In genomic region chr12:73025490-73025889, GRCm38 (mm10) we compare ENCODE assay signal across 10 mouse cellular contexts. TPM values are rescaled to one million over a fixed set of nuclear protein-coding genes. Genes with fewer than 3 reads are reported as not detected.
A peak's percentile ranks its signal among the peaks of the same experiment; 100 is the strongest.
DNase-seq lines count a peak whose midpoint lies in the region; ATAC-seq and TF ChIP-seq lines count a peak whose summit lies in the region.
"Had no signal": no experiment of that assay in that cellular context is flagged by ENCODE, and none has a peak within 500 bp of the region (broad histone marks: within the 10 kb centered on the region; RNA-seq: fewer than 3 reads in every experiment).

No protein-coding gene starts in this region.

- peak overlapping the region; percentile 57 for H3K27ac ChIP-seq in heart, adult 2 months
- H3K27ac ChIP-seq in heart, embryonic 12.5 days (ENCODE audit: poor library complexity, severe bottlenecking) = no peak overlapping the region
- H3K27ac ChIP-seq: hindbrain, embryonic 14.5 days; neural tube, embryonic 12.5 days had no signal

- no peak overlapping the region for H3K9ac ChIP-seq in heart, adult 2 months (ENCODE audit: low read depth, low read length)
- H3K9ac ChIP-seq in heart, embryonic 12.5 days = no peak overlapping the region
- H3K9ac ChIP-seq: hindbrain, embryonic 14.5 days; neural tube, embryonic 12.5 days had no signal

- H3K27me3 ChIP-seq in heart, adult 2 months (ENCODE audit: control insufficient read depth, insufficient read depth, low read length) = no peaks in the 10 kb centered on the region
- H3K27me3 ChIP-seq in heart, embryonic 12.5 days (replicated peaks) = peaks cover 6% of the 10 kb centered on the region; the same call in 1 of the 2 replicates
- H3K27me3 ChIP-seq: neural tube, embryonic 12.5 days had no signal

- no peak for ATAC-seq in heart, embryonic 12.5 days (ENCODE audit: insufficient number of reproducible peaks, low FRiP score)
- ATAC-seq in monocyte, adult 5-6 weeks (replicated peaks; ENCODE audit: insufficient number of reproducible peaks, low FRiP score, low TSS enrichment, poor library complexity, severe bottlenecking) = no peak

- peak; percentile 72; the same call in 1 of the 2 replicates for TF ChIP-seq EP300 in heart, adult 2 months (IDR thresholded peaks at IDR 0.05; ENCODE audit: insufficient read depth, low read depth, low read length)

- WGBS in heart, adult 2 months = 29% methylated on average over 8 of the region's 8 CpGs
- WGBS in heart, embryonic 12.5 days = 39% methylated on average over 8 of the region's 8 CpGs

- no peak for TF ChIP-seq POLR2A in heart, adult 2 months (IDR thresholded peaks at IDR 0.05; ENCODE audit: insufficient read depth, low read depth, low read length)

- H3K9me3 ChIP-seq in heart, embryonic 12.5 days (replicated peaks) = no peaks in the 10 kb centered on the region
- H3K9me3 ChIP-seq: neural tube, embryonic 12.5 days had no signal

- no peak overlapping the region for H3K4me2 ChIP-seq in heart, embryonic 12.5 days
- H3K4me2 ChIP-seq: hindbrain, embryonic 14.5 days; neural tube, embryonic 12.5 days had no signal

- no peak overlapping the region for H3K4me3 ChIP-seq in heart, adult 2 months
- no peak overlapping the region for H3K4me3 ChIP-seq in heart, embryonic 12.5 days
- H3K4me3 ChIP-seq: neural tube, embryonic 12.5 days had no signal

- TF ChIP-seq CTCF in heart, adult 2 months (IDR thresholded peaks at IDR 0.05) = no peak

- no peaks in the 10 kb centered on the region for H3K79me2 ChIP-seq in heart, adult 2 months (replicated peaks; ENCODE audit: control insufficient read depth, insufficient read depth, low read length)

- peak; percentile 85 to 90 for DNase-seq in heart, adult 2 months
- peak; percentile 90 for DNase-seq in NIH3T3 (ENCODE audit: low read depth)
- DNase-seq in gastrocnemius, postnatal 25 days = peak; percentile 94
- peak; percentile 62 for DNase-seq in lung, postnatal 14 days
- no peak for DNase-seq in thymus, postnatal 25 days
- DNase-seq in ovary, adult 18-20 months (ENCODE audit: low spot score) = no peak

- no peaks in the 10 kb centered on the region for H3K36me3 ChIP-seq in heart, adult 2 months (ENCODE audit: control insufficient read depth, insufficient read depth, low read length)
- no peaks in the 10 kb centered on the region for H3K36me3 ChIP-seq in heart, embryonic 12.5 days
- H3K36me3 ChIP-seq: neural tube, embryonic 12.5 days had no signal

- H3K4me1 ChIP-seq in heart, adult 2 months (ENCODE audit: control insufficient read depth, insufficient read depth, low read length) = no peaks in the 10 kb centered on the region
- H3K4me1 ChIP-seq in heart, embryonic 12.5 days (replicated peaks) = no peaks in the 10 kb centered on the region
- H3K4me1 ChIP-seq: neural tube, embryonic 12.5 days had no signal

- intact Hi-C loops in heart, adult 2 months (cut with DNase I) = loop anchor here (5.0 kb wide), 1 partner anchor 382 kb away; no protein-coding TSS in a partner anchor

RNA-seq across cellular contexts. Expression of gene Six1, which starts 28.2 kb away (rescaled TPM):
- 1 to 10 TPM; 1.2 to 1.4 TPM for total RNA-seq in heart, adult 2 months (2021)
- 0.90 and 0.94 TPM in 2 replicates for polyA plus RNA-seq in heart, adult 2 months (2012; rRNA removed)
- 0.45 and 0.67 TPM in 2 replicates for polyA plus RNA-seq in heart, embryonic 12.5 days (2016; fragmentation: Nextera tagmentation; extraction: Ambion mirVana)
- total RNA-seq in gastrocnemius, postnatal 25 days (2021) = 10 to 100 TPM; 47.7 to 51.0 TPM
- total RNA-seq in monocyte, adult 5-6 weeks (2017) = 0.11 TPM in 1 of 3 replicates, not detected in the others

Comparison
In these comparisons a context has a peak if more than half of its experiments do, and no peak if none do; other contexts are left out.
1. DNase-seq: peak in heart, adult 2 months (2 of 2), NIH3T3 (single experiment), gastrocnemius, postnatal 25 days (single experiment) and lung, postnatal 14 days (single experiment); none in thymus, postnatal 25 days (single experiment) and ovary, adult 18-20 months (single experiment).
2. RNA of gene Six1, which starts 28.2 kb away (total RNA-seq): 47.7 to 51.0 TPM in gastrocnemius, postnatal 25 days; 1.2 to 1.4 TPM in heart, adult 2 months and 0.11 TPM in monocyte, adult 5-6 weeks; every median in the first group is over 10 times any median in the second.